ENCODE assay signal across 22 mouse cellular contexts in genomic region chr13:30560052-30560451, GRCm38 (mm10). TPM values are rescaled to one million over a fixed set of nuclear protein-coding genes. Genes with fewer than 3 reads are reported as not detected.
DNase-seq lines count a peak whose midpoint lies in the region; ATAC-seq and TF ChIP-seq lines count a peak whose summit lies in the region.
"Had no signal": no experiment of that assay in that cellular context is flagged by ENCODE, and none has a peak within 500 bp of the region (broad histone marks: within the 10 kb centered on the region; RNA-seq: fewer than 3 reads in every experiment).

No protein-coding gene starts in this region.

- H3K9me3 ChIP-seq in lung, postnatal 0 days (ENCODE audit: low read length) = no peaks in the 10 kb centered on the region
- no peaks in the 10 kb centered on the region for H3K9me3 ChIP-seq in CH12.LX (replicated peaks; ENCODE audit: low read length)
- H3K9me3 ChIP-seq: G1E had no signal

- no peaks in the 10 kb centered on the region for H3K27me3 ChIP-seq in lung, postnatal 0 days (replicated peaks; ENCODE audit: insufficient read depth, low read length)
- H3K27me3 ChIP-seq in CH12.LX (replicated peaks) = no peaks in the 10 kb centered on the region

- H3K4me2 ChIP-seq in lung, postnatal 0 days (replicated peaks; ENCODE audit: low read depth, low read length) = no peak overlapping the region
- peak overlapping the region; percentile 68 for H3K4me2 ChIP-seq in CH12.LX (ENCODE audit: insufficient read depth, low read depth, poor library complexity, severe bottlenecking)

- H3K9ac ChIP-seq in lung, postnatal 0 days (replicated peaks; ENCODE audit: low read depth) = no peak overlapping the region
- H3K9ac ChIP-seq in CH12.LX (ENCODE audit: insufficient read depth, low read depth) = no peak overlapping the region

- 68% methylated on average over 5 of the region's 5 CpGs for WGBS in lung, postnatal 0 days

- no peak for TF ChIP-seq POLR2A in CH12.LX (IDR thresholded peaks at IDR 0.05; ENCODE audit: low read depth, low read length)

- no peak for ATAC-seq in lung, postnatal 0 days
- ATAC-seq in megakaryocyte, adult 5-6 weeks (ENCODE audit: poor library complexity, severe bottlenecking) = no peak
- ATAC-seq: activated CD4-positive, CD25-positive, alpha-beta regulatory T cell, adult 4 months; CD4-positive, CD25-positive, alpha-beta regulatory T cell, adult 4 months; Patski had no signal

- no peaks in the 10 kb centered on the region for H3K36me3 ChIP-seq in lung, postnatal 0 days (ENCODE audit: insufficient read depth, low read length)
- no peaks in the 10 kb centered on the region for H3K36me3 ChIP-seq in CH12.LX (replicated peaks in 1 of 2; ENCODE audit: control insufficient read depth in 1 of 2, insufficient read depth in 1 of 2, low read length in 1 of 2)
- H3K36me3 ChIP-seq: G1E had no signal

- no peak overlapping the region for H3K4me3 ChIP-seq in lung, postnatal 0 days (ENCODE audit: low read depth, low read length)
- no peak overlapping the region for H3K4me3 ChIP-seq in CH12.LX (replicated peaks in 1 of 3; ENCODE audit: low read depth in 2 of 3, low read length in 2 of 3, poor library complexity in 1 of 3)

- dilution Hi-C loops in CH12.LX (cut with MboI; ENCODE audit: extremely low pct_ligation_motif_present, extremely low pct_unique_long_range_greater_than_20kb, low sequenced_read_pairs) = no loop called here

- no peaks in the 10 kb centered on the region for H3K4me1 ChIP-seq in lung, postnatal 0 days (ENCODE audit: insufficient read depth, low read depth, low read length)
- peaks cover 35 to 89% of the 10 kb centered on the region in 2 experiments for H3K4me1 ChIP-seq in CH12.LX (ENCODE audit: control insufficient read depth in 1 of 2, insufficient read depth in 2 of 2)

- TF ChIP-seq RAD21 in CH12.LX (IDR thresholded peaks at IDR 0.05; ENCODE audit: low read depth, low read length) = no peak

- no peak for TF ChIP-seq EP300 in lung, postnatal 0 days (IDR thresholded peaks at IDR 0.05)
- peak; percentile 79 for TF ChIP-seq EP300 in CH12.LX (IDR thresholded peaks at IDR 0.05; ENCODE audit: low read length)

- H3K79me2 ChIP-seq in CH12.LX (replicated peaks; ENCODE audit: control insufficient read depth, extremely low read depth, insufficient read depth, poor library complexity, severe bottlenecking) = no peaks in the 10 kb centered on the region

- DNase-seq in lung, postnatal 0 days (ENCODE audit: low spot score) = peak; percentile 33
- no peak for DNase-seq in lung, postnatal 25 days (ENCODE audit: low spot score)
- DNase-seq in A20 (ENCODE audit: low read depth, low spot score) = peak; percentile 25
- DNase-seq in CH12.LX (ENCODE audit: extremely low read depth) = no peak
- DNase-seq in layer of hippocampus, adult 8-10 months (ENCODE audit: low spot score in 2 of 2) = no peak
- DNase-seq: adrenal gland, adult 2 months; adrenal gland, adult 8-10 months; adrenal gland, postnatal 10 days; adrenal gland, postnatal 14 days; adrenal gland, postnatal 25 days; adrenal gland, postnatal 36 days; B cell, adult 2 months; cerebellum, adult 11 months; cerebellum, adult 11-12 months; cerebellum, adult 18-20 months; cerebellum, adult 2 months; cerebellum, adult 8-10 months had no signal

- no peak overlapping the region for H3K27ac ChIP-seq in lung, postnatal 0 days (ENCODE audit: low read length)
- peak overlapping the region; percentile 67 for H3K27ac ChIP-seq in CH12.LX (ENCODE audit: insufficient read depth, low read depth)

- TF ChIP-seq CTCF in lung, postnatal 0 days (IDR thresholded peaks at IDR 0.05) = no peak
- no peak for TF ChIP-seq CTCF in CH12.LX (conservative IDR thresholded peaks at IDR 0.05 in 1 of 2, IDR thresholded peaks at IDR 0.05 in 1 of 2; ENCODE audit: low read depth in 2 of 2, low read length in 2 of 2)

- in situ Hi-C loops in CH12.LX (cut with MboI; ENCODE audit: low pct_ligation_motif_present, low pct_unique_long_range_greater_than_20kb, low sequenced_read_pairs) = loop anchor here (10.0 to 25.0 kb wide), 3 partner anchors 645 to 1077 kb away; partner anchors contain the start of gene Foxf2

TF ChIP-seq in CH12.LX, 34 proteins besides CTCF, POLR2A, EP300 and RAD21:
- no peak for TF ChIP-seq PAX5 (IDR thresholded peaks at IDR 0.05; ENCODE audit: low read length)
- TF ChIP-seq MXI1 (IDR thresholded peaks at IDR 0.05; ENCODE audit: low read depth, low read length) = no peak
- peak; percentile 75 for TF ChIP-seq BHLHE40 (IDR thresholded peaks at IDR 0.05; ENCODE audit: low read depth, low read length)
- TF ChIP-seq TBP (conservative IDR thresholded peaks at IDR 0.05; ENCODE audit: low read depth, low read length) = 0 out of 2 replicates have a peak, but pooled peaks have one; percentile 35
- no peak for TF ChIP-seq CHD1 (IDR thresholded peaks at IDR 0.05; ENCODE audit: low read depth, low read length)
- peak; percentile 78; the same call in 1 of the 2 replicates for TF ChIP-seq IRF4 (IDR thresholded peaks at IDR 0.05; ENCODE audit: low read depth, low read length)
- no peak for TF ChIP-seq MAFK (IDR thresholded peaks at IDR 0.05; ENCODE audit: insufficient replicate concordance, low read length)
- TF ChIP-seq SIN3A (IDR thresholded peaks at IDR 0.05; ENCODE audit: low read length) = no peak
- peak; percentile 39 for TF ChIP-seq ETS1 (conservative IDR thresholded peaks at IDR 0.05; ENCODE audit: low read depth, low read length)
- TF ChIP-seq JUND (conservative IDR thresholded peaks at IDR 0.05; ENCODE audit: low read depth, low read length) = no peak
- no peak for TF ChIP-seq NRF1 (IDR thresholded peaks at IDR 0.05; ENCODE audit: low read depth, low read length)
- 0 out of 2 replicates have a peak, but pooled peaks have one; percentile 61 for TF ChIP-seq TCF12 (IDR thresholded peaks at IDR 0.05; ENCODE audit: low read depth, low read length)
- no peak for TF ChIP-seq CHD2 (IDR thresholded peaks at IDR 0.05; ENCODE audit: low read length)
- no peak for TF ChIP-seq ZC3H11A (IDR thresholded peaks at IDR 0.05; ENCODE audit: low read depth, low read length)
- TF ChIP-seq ZNF384 (IDR thresholded peaks at IDR 0.05; ENCODE audit: low read depth, low read length) = no peak
- no peak for TF ChIP-seq POLR2AphosphoS2 (IDR thresholded peaks at IDR 0.05; ENCODE audit: low read depth, low read length)
- TF ChIP-seq MYC (IDR thresholded peaks at IDR 0.05; ENCODE audit: low read depth, low read length) = no peak; the same call in 1 of the 2 replicates
- TF ChIP-seq HCFC1 (IDR thresholded peaks at IDR 0.05; ENCODE audit: low read depth, low read length) = no peak
- no peak for TF ChIP-seq KAT2A (IDR thresholded peaks at IDR 0.05; ENCODE audit: insufficient replicate concordance, low read length)
- no peak for TF ChIP-seq E2F4 (IDR thresholded peaks at IDR 0.05; ENCODE audit: insufficient replicate concordance, low read depth, low read length)
- TF ChIP-seq MEF2A (IDR thresholded peaks at IDR 0.05; ENCODE audit: borderline replicate concordance, low read depth, low read length) = peak; percentile 73
- no peak for TF ChIP-seq ZMIZ1 (IDR thresholded peaks at IDR 0.05; ENCODE audit: low read depth, low read length)
- TF ChIP-seq UBTF (IDR thresholded peaks at IDR 0.05; ENCODE audit: low read depth, low read length) = no peak
- TF ChIP-seq NELFE (IDR thresholded peaks at IDR 0.05; ENCODE audit: low read depth, low read length) = no peak
- no peak for TF ChIP-seq SMC3 (IDR thresholded peaks at IDR 0.05; ENCODE audit: low read depth, low read length)

RNA-seq across cellular contexts. Expression of gene Uqcrfs1, which starts 14.9 kb away (rescaled TPM):
- 169 and 179 TPM in 2 replicates for polyA plus RNA-seq in lung, postnatal 0 days (2015; fragmentation: Nextera tagmentation; extraction: Ambion mirVana)
- 154 and 171 TPM in 2 replicates for total RNA-seq in CH12.LX (2012; rRNA removed)
- 292 and 297 TPM in 2 replicates for total RNA-seq in CH12.LX (2014; rRNA removed)
- polyA plus RNA-seq in CH12.LX (2012; ENCODE audit: insufficient read length, low read depth) = 169 and 173 TPM in 2 replicates
- total RNA-seq in layer of hippocampus, adult 8-10 months (2022) = 100 to 1,000 TPM; 133 to 144 (median 138) TPM
- total RNA-seq in megakaryocyte, adult 5-6 weeks (2015) = 168 and 198 TPM in 2 replicates
- total RNA-seq in megakaryocyte, adult 5-6 weeks (2017) = 108 and 114 TPM in 2 replicates

Comparison
In these comparisons a context has a peak if more than half of its experiments do, and no peak if none do; other contexts are left out.
1. DNase-seq: peak in lung, postnatal 0 days (single experiment) and A20 (single experiment); none in lung, postnatal 25 days (single experiment), CH12.LX (single experiment) and layer of hippocampus, adult 8-10 months (0 of 2).